Mouse (Mus musculus): ENCODE measurements around the gene Ifi27.
"Not testable (repeated sequence)": the region's sequence is repeated elsewhere in the genome, so short reads cannot be mapped to it uniquely, and the experiment has no call there.

Gene Ifi27

DNA sequence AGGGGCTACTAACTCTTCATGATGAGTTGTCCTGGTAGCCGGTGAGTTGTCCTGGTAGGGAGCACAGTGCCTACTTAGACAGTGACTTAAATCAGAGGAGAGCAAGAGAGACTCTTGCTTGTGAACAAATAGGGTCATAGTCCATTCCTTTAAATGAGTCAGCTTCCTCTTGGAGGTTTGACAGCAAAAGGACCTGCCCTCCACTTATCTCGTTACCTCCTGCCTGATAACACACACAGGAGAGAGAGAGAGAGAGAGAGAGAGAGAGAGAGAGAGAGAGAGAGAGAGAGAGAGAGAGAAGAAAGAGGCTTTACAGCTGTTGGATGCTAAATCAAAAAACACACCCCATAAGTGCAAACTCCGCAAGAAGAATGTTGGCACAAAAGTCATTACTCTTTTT is 23.1 kb downstream of the Ifi27 start, which contains the start of gene Ifi27l2b:
Ifi27l2b (minus strand) TSS at position 84 of the 400 bp plus-strand sequence.
- DNase-seq, result no peak

DNA sequence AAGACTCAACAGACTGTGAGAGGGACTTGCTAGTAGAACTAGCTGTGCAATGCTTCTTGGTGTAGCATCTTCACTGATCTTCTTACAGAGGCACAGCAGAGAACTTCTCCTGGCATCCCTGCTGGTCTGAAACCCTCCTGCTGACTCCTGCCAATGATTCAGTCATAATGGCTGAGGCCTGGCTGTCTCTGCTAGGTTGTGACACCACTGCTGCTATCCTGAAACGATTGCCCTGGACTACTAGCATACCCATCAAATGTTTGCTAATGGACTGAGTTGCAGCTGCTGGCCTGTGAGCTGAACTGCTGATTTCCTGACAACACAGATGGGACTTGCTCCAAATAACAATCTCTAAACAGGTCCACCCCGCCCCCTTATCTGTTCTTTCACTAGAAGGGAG is 40.5 kb downstream of the Ifi27 start:
- DNase-seq, result no peak

DNA sequence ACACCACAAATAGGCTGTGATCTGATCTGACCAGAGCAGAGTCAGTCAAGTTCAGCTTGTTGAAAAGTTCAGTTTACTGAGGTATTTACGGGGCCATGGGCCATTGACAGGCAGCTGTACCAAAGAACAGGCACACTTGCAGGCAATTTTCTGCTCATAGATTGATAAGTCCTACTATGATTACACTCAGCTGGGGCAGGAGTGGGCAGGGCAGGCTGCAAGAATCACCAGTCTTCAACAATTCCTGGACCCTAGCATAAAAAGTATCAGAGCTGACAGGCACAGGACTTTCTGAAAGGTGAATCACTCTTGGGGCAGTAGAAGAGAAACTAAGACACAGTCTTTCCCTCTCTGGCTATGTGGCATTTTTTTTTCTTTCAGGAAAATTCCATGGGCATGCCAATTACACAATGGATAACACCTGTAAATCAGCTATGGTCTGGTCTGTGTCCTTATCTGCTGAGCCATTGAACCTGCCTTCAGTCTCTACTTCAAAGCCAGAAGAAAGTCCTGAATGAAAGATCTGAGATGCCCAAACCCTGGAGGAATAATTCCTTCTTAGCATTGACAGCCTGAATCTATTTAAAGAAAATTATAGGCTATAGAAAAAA is 42.9 kb downstream of the Ifi27 start:
- DNase-seq, result no peak

GRCm38 (mm10) chr12:103477461-103478015 is 43.5 kb downstream of the Ifi27 start:
- DNase-seq, result no peak

GRCm38 (mm10) chr12:103481671-103482070 is 47.7 kb downstream of the Ifi27 start:
- no peak for DNase-seq

DNA sequence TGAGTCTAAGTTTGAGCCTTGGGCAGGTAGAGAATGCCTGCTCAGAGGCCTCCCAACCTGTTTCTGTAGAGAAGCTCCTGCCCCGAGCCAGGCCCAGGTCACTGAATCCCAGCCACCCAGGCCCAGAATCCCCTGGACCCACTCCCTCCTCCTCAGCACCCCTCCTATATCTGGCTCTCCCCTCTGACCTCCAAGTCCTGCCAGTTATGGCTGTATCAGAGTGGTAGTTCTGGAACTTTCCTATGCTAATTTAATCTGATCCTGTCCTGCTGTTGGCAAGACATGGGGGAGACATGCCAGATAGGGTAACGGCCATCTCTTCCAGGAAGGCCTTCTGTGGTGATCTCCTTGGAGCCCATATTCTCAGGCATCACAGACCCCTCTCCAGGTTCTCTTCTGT is 48.8 kb downstream of the Ifi27 start:
- no peak for DNase-seq

- DNase-seq, result not testable (repeated sequence)
Observed at GRCm38 (mm10) chr12:103484200-103484972, 50.4 kb downstream of the Ifi27 start.

GRCm38 (mm10) chr12:103486726-103487125 is 52.7 kb downstream of the Ifi27 start:
- DNase-seq, result peak; percentile 56 to 68

DNA sequence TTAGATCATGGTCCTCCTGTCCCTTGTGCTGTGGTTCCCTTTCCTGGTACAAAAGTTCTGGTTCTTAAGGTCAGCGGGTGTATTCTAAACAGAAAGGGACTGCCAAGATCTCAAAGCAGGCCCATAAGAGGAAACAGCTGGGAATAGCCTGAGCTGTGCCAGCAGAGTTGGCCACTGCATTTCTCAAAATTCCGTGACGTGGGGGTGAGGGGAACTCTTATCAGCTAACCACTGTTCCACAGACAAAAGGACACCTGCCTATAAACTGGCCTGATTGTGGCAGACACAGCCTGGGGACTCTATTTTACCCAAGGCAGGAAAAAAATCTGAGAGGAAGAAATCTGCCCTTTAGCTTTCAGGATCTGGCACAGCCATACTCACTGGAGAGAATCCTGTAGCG is 53.3 kb downstream of the Ifi27 start:
- DNase-seq, result no peak

- DNase-seq, result no peak
Observed at GRCm38 (mm10) chr12:103487750-103488149, 53.7 kb downstream of the Ifi27 start.
